Mouse (Mus musculus): ENCODE results near the gene Nudt22. TPM values are rescaled to one million over a fixed set of nuclear protein-coding genes. Genes with fewer than 3 reads are reported as not detected.

Nudt22 gene
- polyA plus RNA-seq, 1 experiment: 11.1 TPM

- TF ChIP-seq CTCF (IDR thresholded peaks at IDR 0.05; ENCODE audit: low read depth, low read length): no peak
- TF ChIP-seq POLR2A (IDR thresholded peaks at IDR 0.05; ENCODE audit: borderline replicate concordance, low read depth, low read length): no peak
- H3K4me1 ChIP-seq (ENCODE audit: control insufficient read depth, insufficient read depth, low read length): peaks cover 13% of the 10 kb centered on the region
- peak within 1 kb of the TSS; percentile 47 for H3K27ac ChIP-seq (ENCODE audit: insufficient read depth, low read depth, low read length)
- peak within 1 kb of the TSS; percentile 72 for H3K4me3 ChIP-seq (ENCODE audit: insufficient read depth, low read length)
Observed at GRCm38 (mm10) chr19:6987061-6987903, 8.6 kb downstream of the Nudt22 start, which contains the start of gene Vegfb. Gene Vegfb, minus strand, starts transcription at chr19:6987651.

- Histone ChIP-seq H3K4me1 (ENCODE audit: control insufficient read depth, insufficient read depth, low read length) (peaks cover 18% of the 10 kb centered on the region), H3K27ac (ENCODE audit: insufficient read depth, low read depth, low read length) (no peak overlapping the region), H3K4me3 (ENCODE audit: insufficient read depth, low read length) (peak overlapping the region; percentile 72)
- TF ChIP-seq CTCF (IDR thresholded peaks at IDR 0.05; ENCODE audit: low read depth, low read length): no peak
- no peak for TF ChIP-seq POLR2A (IDR thresholded peaks at IDR 0.05; ENCODE audit: borderline replicate concordance, low read depth, low read length)
Observed at GRCm38 (mm10) chr19:6985951-6986708, 9.8 kb downstream of the Nudt22 start.

GRCm38 (mm10) chr19:6985300-6985699 is 10.6 kb downstream of the Nudt22 start:
- TF ChIP-seq POLR2A (IDR thresholded peaks at IDR 0.05; ENCODE audit: borderline replicate concordance, low read depth, low read length) (no peak), CTCF (IDR thresholded peaks at IDR 0.05; ENCODE audit: low read depth, low read length) (no peak)
- Histone ChIP-seq H3K4me3 (ENCODE audit: insufficient read depth, low read length) (no peak overlapping the region), H3K27ac (ENCODE audit: insufficient read depth, low read depth, low read length) (no peak overlapping the region)

GRCm38 (mm10) chr19:6983621-6984020 is 12.3 kb downstream of the Nudt22 start:
- Histone ChIP-seq H3K27ac (ENCODE audit: insufficient read depth, low read depth, low read length) (no peak overlapping the region), H3K4me1 (ENCODE audit: control insufficient read depth, insufficient read depth, low read length) (peaks cover 19% of the 10 kb centered on the region), H3K4me3 (ENCODE audit: insufficient read depth, low read length) (no peak overlapping the region)
- TF ChIP-seq CTCF (IDR thresholded peaks at IDR 0.05; ENCODE audit: low read depth, low read length) (no peak), POLR2A (IDR thresholded peaks at IDR 0.05; ENCODE audit: borderline replicate concordance, low read depth, low read length) (no peak)

More at GRCm38 (mm10) chr19:6985300-6985699, 10.6 kb downstream of the Nudt22 start:
- peaks cover 18% of the 10 kb centered on the region for H3K4me1 ChIP-seq (ENCODE audit: control insufficient read depth, insufficient read depth, low read length)

- peaks cover 26% of the 10 kb centered on the region for H3K4me1 ChIP-seq (ENCODE audit: control insufficient read depth, insufficient read depth, low read length)
- 0 out of 2 replicates have a peak overlapping the region, but pooled peaks have one; percentile 15 for H3K4me3 ChIP-seq (ENCODE audit: insufficient read depth, low read length)
- TF ChIP-seq CTCF (IDR thresholded peaks at IDR 0.05; ENCODE audit: low read depth, low read length): no peak
- TF ChIP-seq POLR2A (IDR thresholded peaks at IDR 0.05; ENCODE audit: borderline replicate concordance, low read depth, low read length): no peak
- H3K27ac ChIP-seq (ENCODE audit: insufficient read depth, low read depth, low read length): no peak overlapping the region
Observed at GRCm38 (mm10) chr19:6981465-6981864, 14.5 kb downstream of the Nudt22 start.

GRCm38 (mm10) chr19:6980381-6981093 is 15.4 kb downstream of the Nudt22 start, which contains the start of gene Fkbp2:
Gene Fkbp2, minus strand, starts transcription at chr19:6980501.
- Histone ChIP-seq H3K4me1 (ENCODE audit: control insufficient read depth, insufficient read depth, low read length) (peaks cover 18% of the 10 kb centered on the region), H3K27ac (ENCODE audit: insufficient read depth, low read depth, low read length) (peak within 1 kb of the TSS; percentile 81), H3K4me3 (ENCODE audit: insufficient read depth, low read length) (peak within 1 kb of the TSS; percentile 75)
- TF ChIP-seq CTCF (IDR thresholded peaks at IDR 0.05; ENCODE audit: low read depth, low read length): no peak
- TF ChIP-seq POLR2A (IDR thresholded peaks at IDR 0.05; ENCODE audit: borderline replicate concordance, low read depth, low read length): peak; percentile 92

GRCm38 (mm10) chr19:6979486-6980380 is 16.2 kb downstream of the Nudt22 start:
- TF ChIP-seq CTCF (IDR thresholded peaks at IDR 0.05; ENCODE audit: low read depth, low read length) (peak; percentile 79), POLR2A (IDR thresholded peaks at IDR 0.05; ENCODE audit: borderline replicate concordance, low read depth, low read length) (no peak)
- H3K4me1 ChIP-seq (ENCODE audit: control insufficient read depth, insufficient read depth, low read length): peaks cover 18% of the 10 kb centered on the region

GRCm38 (mm10) chr19:6979001-6979479 is 16.9 kb downstream of the Nudt22 start:
- TF ChIP-seq CTCF (IDR thresholded peaks at IDR 0.05; ENCODE audit: low read depth, low read length) (no peak), POLR2A (IDR thresholded peaks at IDR 0.05; ENCODE audit: borderline replicate concordance, low read depth, low read length) (no peak)
- Histone ChIP-seq H3K4me1 (ENCODE audit: control insufficient read depth, insufficient read depth, low read length) (peaks cover 18% of the 10 kb centered on the region), H3K4me3 (ENCODE audit: insufficient read depth, low read length) (peak overlapping the region; percentile 74), H3K27ac (ENCODE audit: insufficient read depth, low read depth, low read length) (peak overlapping the region; percentile 81)

More at GRCm38 (mm10) chr19:6979486-6980380, 16.2 kb downstream of the Nudt22 start:
- peak overlapping the region; percentile 81 for H3K27ac ChIP-seq (ENCODE audit: insufficient read depth, low read depth, low read length)
- H3K4me3 ChIP-seq (ENCODE audit: insufficient read depth, low read length): peak overlapping the region; percentile 75
